Mouse (Mus musculus) liver, adult 2 months (tissue): ENCODE results near the gene Acoxl. TPM values are rescaled to one million over a fixed set of nuclear protein-coding genes. Genes with fewer than 3 reads are reported as not detected.
A peak's percentile ranks its signal among the peaks of the same experiment; 100 is the strongest.

ENCODE experiments used
- DNase-seq: peaks from one replicate; pipeline ENCODE4 v3.0.0-alpha.2; 2011; ENCODE audit warnings: low read depth, low spot score; ENCODE audit errors: extremely low read depth
- H3K27ac ChIP-seq: fragments of 200-500 bp; replicated peaks from 2 replicates; pipeline ENCODE4 v1.5.1; 2012; ENCODE audit warnings: low read depth, mild to moderate bottlenecking, control low read depth, inconsistent platforms, low read length; ENCODE audit not compliant: insufficient read depth
- H3K27me3 ChIP-seq: fragments of 200-500 bp; 2 replicates; pipeline ENCODE4 v1.6.1; 2012; ENCODE audit warnings: mild to moderate bottlenecking, moderate library complexity, low read length, inconsistent platforms; ENCODE audit not compliant: control insufficient read depth, insufficient read depth
- H3K36me3 ChIP-seq: fragments of 200-500 bp; 2 replicates; pipeline ENCODE4 v1.6.1; 2012; ENCODE audit warnings: low read length, inconsistent platforms; ENCODE audit not compliant: control insufficient read depth, insufficient read depth
- H3K4me1 ChIP-seq: fragments of 200-500 bp; 2 replicates; pipeline ENCODE4 v1.6.1; 2011; ENCODE audit warnings: low read length; ENCODE audit not compliant: control insufficient read depth, insufficient read depth
- H3K4me3 ChIP-seq: fragments of 200-500 bp; 2 replicates; pipeline ENCODE4 v1.5.1; 2011; ENCODE audit warnings: low read depth, mild to moderate bottlenecking, control low read depth, low read length, moderate library complexity; ENCODE audit not compliant: insufficient read depth
- H3K79me2 ChIP-seq: fragments of 200-500 bp; 2 replicates; pipeline ENCODE4 v1.6.1; 2012; ENCODE audit warnings: inconsistent platforms, mild to moderate bottlenecking, low read length, moderate library complexity; ENCODE audit not compliant: control insufficient read depth, insufficient read depth
- H3K9ac ChIP-seq: fragments of 200-500 bp; 2 replicates; pipeline ENCODE4 v1.6.1; 2012; ENCODE audit warnings: low read depth, mild to moderate bottlenecking, control low read depth, inconsistent platforms, low read length
- CTCF ChIP-seq: fragments of 200-500 bp; IDR thresholded peaks from 2 replicates; pipeline ENCODE4 v1.5.1; 2011; ENCODE audit warnings: low read depth, low read length, control low read depth
- POLR2A ChIP-seq: fragments of 200-500 bp; IDR thresholded peaks from 2 replicates; pipeline ENCODE4 v1.6.1; 2011; ENCODE audit warnings: low read length, control low read depth; ENCODE audit not compliant: insufficient read depth; ENCODE audit errors: extremely low read depth
- WGBS: fragments of 180-500 bp; shearing (Covaris S2); methylation state at CpG from one replicate; pipeline ENCODE4 v1.1.7; 2018; 5-methylcytosine and 5-hydroxymethylcytosine counted together
- polyA plus RNA-seq: library from polyadenylated mRNA; depleted of rRNA; stranded (reverse); fragments of >200 nt; gene quantifications from 2 replicates; pipeline ENCODE4 v1.2.3, GENCODE M21; 2012
- total RNA-seq: library from RNA; depleted of rRNA; stranded (reverse); fragments of >200 nt; gene quantifications from 2 replicates; pipeline ENCODE4 v1.2.3, GENCODE M21; 2014

Acoxl gene
- total and polyA plus RNA-seq, 2 experiments: not detected

- H3K4me1 ChIP-seq: no peaks in the 10 kb centered on the region
- no peaks in the 10 kb centered on the region for H3K79me2 ChIP-seq
- no peak overlapping the region for H3K4me3 ChIP-seq
- no peaks in the 10 kb centered on the region for H3K36me3 ChIP-seq
- 60% methylated on average over 7 of the region's 7 CpGs for WGBS
- no peaks in the 10 kb centered on the region for H3K27me3 ChIP-seq
- H3K9ac ChIP-seq: no peak overlapping the region
- TF ChIP-seq POLR2A (no peak), CTCF (no peak)
- H3K27ac ChIP-seq: no peak overlapping the region
- DNase-seq: no peak
Observed at GRCm38 (mm10) chr2:128159619-128160125, 321.0 kb downstream of the Acoxl start.

- H3K27me3 ChIP-seq: no peaks in the 10 kb centered on the region
- no peaks in the 10 kb centered on the region for H3K36me3 ChIP-seq
- H3K9ac ChIP-seq: no peak overlapping the region
- H3K4me3 ChIP-seq: no peak overlapping the region
- TF ChIP-seq POLR2A (no peak), CTCF (no peak)
- WGBS: 88% methylated on average over 8 of the region's 8 CpGs
- no peaks in the 10 kb centered on the region for H3K79me2 ChIP-seq
- peaks cover 6% of the 10 kb centered on the region for H3K4me1 ChIP-seq
- no peak overlapping the region for H3K27ac ChIP-seq
- DNase-seq: no peak
Observed at GRCm38 (mm10) chr2:128163177-128163576, 324.5 kb downstream of the Acoxl start.

- H3K27me3 ChIP-seq: no peaks in the 10 kb centered on the region
- H3K79me2 ChIP-seq: no peaks in the 10 kb centered on the region
- no peak overlapping the region for H3K4me3 ChIP-seq
- 49% methylated on average over 13 of the region's 13 CpGs for WGBS
- no peak overlapping the region for H3K9ac ChIP-seq
- TF ChIP-seq POLR2A (no peak), CTCF (no peak)
- DNase-seq: peak; percentile 64
- H3K27ac ChIP-seq: no peak overlapping the region
- no peaks in the 10 kb centered on the region for H3K36me3 ChIP-seq
- peaks cover 18% of the 10 kb centered on the region for H3K4me1 ChIP-seq
Observed at GRCm38 (mm10) chr2:128166623-128167423, 328.1 kb downstream of the Acoxl start.

GRCm38 (mm10) chr2:128167930-128168329 is 329.3 kb downstream of the Acoxl start:
- no peaks in the 10 kb centered on the region for H3K27me3 ChIP-seq
- TF ChIP-seq POLR2A (no peak), CTCF (no peak)
- 98% methylated on average over 12 of the region's 12 CpGs for WGBS
- peaks cover 21% of the 10 kb centered on the region for H3K4me1 ChIP-seq
- no peak for DNase-seq
- no peak overlapping the region for H3K27ac ChIP-seq
- no peak overlapping the region for H3K9ac ChIP-seq
- H3K36me3 ChIP-seq: no peaks in the 10 kb centered on the region
- H3K4me3 ChIP-seq: no peak overlapping the region
- H3K79me2 ChIP-seq: no peaks in the 10 kb centered on the region

GRCm38 (mm10) chr2:128169486-128169885 is 330.8 kb downstream of the Acoxl start:
- WGBS: 23% methylated on average over 5 of the region's 5 CpGs
- peak; percentile 93 for DNase-seq
- H3K79me2 ChIP-seq: no peaks in the 10 kb centered on the region
- no peak overlapping the region for H3K4me3 ChIP-seq
- no peak overlapping the region for H3K9ac ChIP-seq
- no peaks in the 10 kb centered on the region for H3K36me3 ChIP-seq
- no peaks in the 10 kb centered on the region for H3K27me3 ChIP-seq
- H3K4me1 ChIP-seq: peaks cover 32% of the 10 kb centered on the region
- H3K27ac ChIP-seq: no peak overlapping the region
- TF ChIP-seq CTCF (no peak), POLR2A (no peak)

- peaks cover 33% of the 10 kb centered on the region for H3K4me1 ChIP-seq
Observed at GRCm38 (mm10) chr2:128169972-128170371, 331.3 kb downstream of the Acoxl start.

More at GRCm38 (mm10) chr2:128169972-128170371, 331.3 kb downstream of the Acoxl start:
- Histone ChIP-seq H3K36me3 (no peaks in the 10 kb centered on the region), H3K79me2 (no peaks in the 10 kb centered on the region), H3K9ac (no peak overlapping the region), H3K27me3 (no peaks in the 10 kb centered on the region), H3K4me3 (no peak overlapping the region), H3K27ac (no peak overlapping the region)
- no peak for TF ChIP-seq POLR2A
- TF ChIP-seq CTCF: no peak
- no peak for DNase-seq
- 21% methylated on average over 11 of the region's 11 CpGs for WGBS
